Mouse (Mus musculus): ENCODE measurements around the gene Epb41l4b. TPM values are rescaled to one million over a fixed set of nuclear protein-coding genes. Genes with fewer than 3 reads are reported as not detected.

Epb41l4b gene
- polyA plus RNA-seq, 1 experiment: 3.8 TPM

DNA sequence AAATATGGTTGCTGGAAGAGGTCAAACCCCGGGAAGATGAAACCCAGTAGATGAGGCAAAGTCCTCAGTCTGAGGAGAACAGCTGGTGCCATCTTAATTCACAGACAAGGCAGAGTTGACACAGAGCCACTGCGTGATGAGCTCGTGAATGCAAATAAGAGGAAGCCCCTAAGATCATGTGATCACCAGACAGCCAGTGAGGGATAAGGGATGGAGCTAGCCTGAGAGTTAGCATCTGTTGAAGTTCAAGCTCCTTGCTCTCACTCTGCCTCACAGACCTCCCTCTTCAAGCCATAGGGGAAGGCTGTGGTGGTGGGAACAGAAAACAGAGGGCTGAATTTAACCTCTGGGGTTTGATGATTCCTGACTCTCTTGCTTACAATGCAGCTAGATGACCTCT, 22.4 kb upstream of the Epb41l4b start:
- Histone ChIP-seq H3K36me3 (ENCODE audit: control insufficient read depth, insufficient read depth, low read length) (no peaks in the 10 kb centered on the region), H3K4me3 (ENCODE audit: control insufficient read depth, low read depth, low read length) (peak overlapping the region; percentile 53), H3K27me3 (ENCODE audit: control insufficient read depth, insufficient read depth, low read length) (no peaks in the 10 kb centered on the region), H3K27ac (ENCODE audit: control insufficient read depth, insufficient read depth, low read depth, low read length) (no peak overlapping the region), H3K4me1 (ENCODE audit: control insufficient read depth, insufficient read depth, low read length) (no peaks in the 10 kb centered on the region)
- TF ChIP-seq POLR2A (IDR thresholded peaks at IDR 0.05; ENCODE audit: control insufficient read depth, low read depth, low read length) (no peak), CTCF (IDR thresholded peaks at IDR 0.05; ENCODE audit: control insufficient read depth, insufficient read depth, insufficient replicate concordance, low read depth, low read length) (no peak)

DNA sequence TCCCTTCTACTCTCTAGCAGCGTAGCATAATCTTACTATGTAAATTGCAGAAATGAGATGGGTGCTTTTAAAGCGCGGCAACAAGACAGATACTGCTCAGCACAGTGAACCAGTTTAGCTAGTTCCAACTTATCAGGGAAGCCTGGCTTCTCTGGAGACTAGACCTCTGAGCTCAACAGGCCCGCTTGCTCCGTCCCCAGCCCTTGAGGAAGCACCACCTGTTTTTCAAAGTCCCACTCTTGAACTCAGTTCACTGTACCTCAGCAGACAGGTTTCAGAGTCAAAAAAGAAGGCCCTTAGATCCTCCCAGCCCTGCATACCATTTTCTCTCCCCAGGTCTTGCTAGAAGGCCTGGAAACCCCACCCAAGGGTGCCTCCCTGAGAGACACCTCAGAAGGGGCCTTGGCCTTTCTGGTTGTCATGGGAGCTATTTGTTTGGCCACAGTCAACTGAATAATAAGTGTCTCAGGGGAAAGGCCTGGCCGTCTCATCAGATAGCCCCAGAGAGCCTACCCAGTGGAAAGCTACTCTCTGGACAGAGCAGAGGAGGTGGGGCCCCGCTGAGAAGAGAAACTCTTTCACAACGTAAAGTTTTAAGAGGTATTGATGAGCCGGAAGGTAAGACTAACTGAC, 21.5 kb upstream of the Epb41l4b start:
- Histone ChIP-seq H3K27ac (ENCODE audit: control insufficient read depth, insufficient read depth, low read depth, low read length) (no peak overlapping the region), H3K27me3 (ENCODE audit: control insufficient read depth, insufficient read depth, low read length) (no peaks in the 10 kb centered on the region), H3K4me3 (ENCODE audit: control insufficient read depth, low read depth, low read length) (peak overlapping the region; percentile 14), H3K4me1 (ENCODE audit: control insufficient read depth, insufficient read depth, low read length) (no peaks in the 10 kb centered on the region), H3K36me3 (ENCODE audit: control insufficient read depth, insufficient read depth, low read length) (no peaks in the 10 kb centered on the region)
- TF ChIP-seq CTCF (IDR thresholded peaks at IDR 0.05; ENCODE audit: control insufficient read depth, insufficient read depth, insufficient replicate concordance, low read depth, low read length) (no peak), POLR2A (IDR thresholded peaks at IDR 0.05; ENCODE audit: control insufficient read depth, low read depth, low read length) (no peak)

DNA sequence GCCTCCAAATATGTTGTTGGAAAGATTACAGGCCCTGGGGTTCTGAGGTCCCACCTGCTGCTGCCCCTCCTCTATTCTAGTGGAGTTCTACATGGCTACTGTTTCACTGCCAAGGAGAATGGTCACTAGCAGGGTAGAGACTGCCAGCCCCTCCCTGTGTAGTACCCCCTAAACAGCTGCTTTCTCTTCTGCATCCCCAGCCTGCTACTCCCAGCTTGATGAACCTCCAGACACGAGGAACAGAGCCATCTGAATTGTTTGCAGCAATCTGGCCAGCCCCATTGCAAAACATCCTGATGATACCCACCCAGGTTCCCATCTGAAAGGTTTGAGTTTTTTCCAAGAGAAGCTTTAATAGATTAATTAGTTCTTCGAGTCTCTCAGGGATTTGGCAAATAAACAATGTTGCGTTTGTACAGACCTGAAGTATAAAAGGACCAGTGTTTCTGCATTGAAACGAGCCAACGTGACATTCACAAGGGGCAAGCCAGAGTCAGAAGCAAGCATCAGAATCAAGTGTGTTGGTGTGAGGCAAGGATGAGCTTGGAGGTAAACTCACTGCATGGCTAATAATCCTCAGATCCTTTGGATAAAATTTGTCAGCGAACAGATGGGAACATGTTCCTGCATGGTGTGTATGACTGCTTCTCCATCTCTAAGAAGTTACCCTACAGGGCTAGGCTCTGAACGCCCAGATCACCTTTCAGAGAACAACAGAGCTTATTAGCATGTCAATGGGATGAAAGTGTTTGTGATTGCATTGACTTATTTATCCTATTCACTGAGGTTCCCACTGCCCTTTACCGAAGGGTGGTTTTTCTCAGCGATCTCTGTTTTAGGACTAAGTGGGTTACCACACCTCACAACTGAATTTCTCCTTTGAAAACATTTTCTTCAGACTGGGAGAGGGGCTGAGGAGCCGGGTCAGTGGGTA, 19.8 kb upstream of the Epb41l4b start:
- H3K4me1 ChIP-seq (ENCODE audit: control insufficient read depth, insufficient read depth, low read length): no peaks in the 10 kb centered on the region
- H3K27me3 ChIP-seq (ENCODE audit: control insufficient read depth, insufficient read depth, low read length): no peaks in the 10 kb centered on the region
- no peak overlapping the region for H3K27ac ChIP-seq (ENCODE audit: control insufficient read depth, insufficient read depth, low read depth, low read length)
- H3K4me3 ChIP-seq (ENCODE audit: control insufficient read depth, low read depth, low read length): no peak overlapping the region
- no peak for TF ChIP-seq CTCF (IDR thresholded peaks at IDR 0.05; ENCODE audit: control insufficient read depth, insufficient read depth, insufficient replicate concordance, low read depth, low read length)
- TF ChIP-seq POLR2A (IDR thresholded peaks at IDR 0.05; ENCODE audit: control insufficient read depth, low read depth, low read length): no peak
- H3K36me3 ChIP-seq (ENCODE audit: control insufficient read depth, insufficient read depth, low read length): no peaks in the 10 kb centered on the region

DNA sequence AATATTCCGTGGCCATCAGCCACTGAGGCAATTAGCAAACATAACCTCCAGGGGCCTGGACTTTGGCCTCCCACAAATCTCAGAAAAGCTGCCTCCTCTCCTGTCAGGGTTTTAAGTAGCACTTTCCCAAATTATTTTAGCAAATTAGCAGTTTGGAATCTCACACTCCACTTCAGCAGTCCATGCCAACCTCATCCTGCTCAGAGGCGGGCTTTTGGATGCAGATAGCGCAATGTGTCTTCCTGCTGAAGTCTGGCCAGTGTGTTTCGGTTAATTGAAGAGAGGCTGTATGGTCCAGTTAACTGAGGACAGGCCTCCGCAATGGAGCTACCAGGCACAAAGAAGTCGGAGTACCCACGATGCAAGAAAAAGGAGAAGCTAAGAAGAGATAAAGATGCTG, 17.3 kb upstream of the Epb41l4b start:
- H3K4me3 ChIP-seq (ENCODE audit: control insufficient read depth, low read depth, low read length): no peak overlapping the region
- TF ChIP-seq CTCF (IDR thresholded peaks at IDR 0.05; ENCODE audit: control insufficient read depth, insufficient read depth, insufficient replicate concordance, low read depth, low read length) (no peak), POLR2A (IDR thresholded peaks at IDR 0.05; ENCODE audit: control insufficient read depth, low read depth, low read length) (no peak)
- H3K4me1 ChIP-seq (ENCODE audit: control insufficient read depth, insufficient read depth, low read length): no peaks in the 10 kb centered on the region
- H3K27me3 ChIP-seq (ENCODE audit: control insufficient read depth, insufficient read depth, low read length): no peaks in the 10 kb centered on the region
- no peak overlapping the region for H3K27ac ChIP-seq (ENCODE audit: control insufficient read depth, insufficient read depth, low read depth, low read length)
- no peaks in the 10 kb centered on the region for H3K36me3 ChIP-seq (ENCODE audit: control insufficient read depth, insufficient read depth, low read length)

DNA sequence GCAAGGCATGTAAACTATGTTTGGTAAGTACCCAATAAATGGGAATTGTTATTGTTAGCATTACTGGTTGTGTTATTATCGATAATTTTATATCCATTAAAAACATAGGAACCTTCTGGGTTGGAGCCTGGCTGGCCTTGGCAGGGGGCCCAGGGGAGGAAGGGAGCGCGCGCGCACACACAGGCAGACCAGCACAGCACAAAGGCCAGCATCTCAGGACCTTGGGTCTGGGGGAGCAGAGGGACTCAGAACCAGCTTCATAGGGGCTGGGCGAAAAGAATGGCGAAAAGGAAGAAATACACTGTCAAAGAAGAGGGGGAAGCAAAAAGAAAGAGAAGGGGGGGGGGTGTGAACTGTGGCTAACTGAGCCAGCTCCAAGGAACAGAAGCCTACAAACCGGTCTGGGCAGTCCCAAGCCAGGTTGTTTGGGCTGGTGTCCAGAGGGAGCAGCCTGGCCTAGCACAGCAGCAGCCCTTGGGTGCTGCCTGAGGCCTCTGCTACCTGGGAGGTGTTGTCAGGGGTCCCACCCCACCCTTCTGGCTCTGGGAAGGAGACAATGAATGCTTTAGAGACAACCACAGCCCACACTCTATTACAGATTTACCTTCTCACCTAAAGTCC, 13.4 kb upstream of the Epb41l4b start:
- TF ChIP-seq CTCF (IDR thresholded peaks at IDR 0.05; ENCODE audit: control insufficient read depth, insufficient read depth, insufficient replicate concordance, low read depth, low read length) (no peak), POLR2A (IDR thresholded peaks at IDR 0.05; ENCODE audit: control insufficient read depth, low read depth, low read length) (no peak)
- H3K27ac ChIP-seq (ENCODE audit: control insufficient read depth, insufficient read depth, low read depth, low read length): no peak overlapping the region
- H3K36me3 ChIP-seq (ENCODE audit: control insufficient read depth, insufficient read depth, low read length): no peaks in the 10 kb centered on the region
- H3K4me1 ChIP-seq (ENCODE audit: control insufficient read depth, insufficient read depth, low read length): no peaks in the 10 kb centered on the region; the same call in 1 of the 2 replicates
- H3K27me3 ChIP-seq (ENCODE audit: control insufficient read depth, insufficient read depth, low read length): no peaks in the 10 kb centered on the region
- H3K4me3 ChIP-seq (ENCODE audit: control insufficient read depth, low read depth, low read length): no peak overlapping the region

GRCm38 (mm10) chr4:57153838-57154237, 10.6 kb upstream of the Epb41l4b start:
- TF ChIP-seq CTCF (IDR thresholded peaks at IDR 0.05; ENCODE audit: control insufficient read depth, insufficient read depth, insufficient replicate concordance, low read depth, low read length) (no peak), POLR2A (IDR thresholded peaks at IDR 0.05; ENCODE audit: control insufficient read depth, low read depth, low read length) (no peak)
- Histone ChIP-seq H3K4me3 (ENCODE audit: control insufficient read depth, low read depth, low read length) (no peak overlapping the region), H3K4me1 (ENCODE audit: control insufficient read depth, insufficient read depth, low read length) (no peaks in the 10 kb centered on the region; the same call in 1 of the 2 replicates), H3K27me3 (ENCODE audit: control insufficient read depth, insufficient read depth, low read length) (no peaks in the 10 kb centered on the region), H3K36me3 (ENCODE audit: control insufficient read depth, insufficient read depth, low read length) (no peaks in the 10 kb centered on the region), H3K27ac (ENCODE audit: control insufficient read depth, insufficient read depth, low read depth, low read length) (no peak overlapping the region)

All from testis, adult 2 months (tissue).